Mouse (Mus musculus): ENCODE data around the gene L3mbtl3.

Gene L3mbtl3

GRCm38 (mm10) chr10:26232071-26232653, 143.6 kb downstream of the L3mbtl3 start:
- no peak for DNase-seq

GRCm38 (mm10) chr10:26229488-26229887, 146.3 kb downstream of the L3mbtl3 start, which contains the start of gene Samd3:
TSS of gene Samd3 (plus strand) at chr10:26229707.
- no peak for DNase-seq

- no peak for DNase-seq
These were observed 147.6 kb downstream of the L3mbtl3 start for GRCm38 (mm10) chr10:26228187-26228586.

DNA sequence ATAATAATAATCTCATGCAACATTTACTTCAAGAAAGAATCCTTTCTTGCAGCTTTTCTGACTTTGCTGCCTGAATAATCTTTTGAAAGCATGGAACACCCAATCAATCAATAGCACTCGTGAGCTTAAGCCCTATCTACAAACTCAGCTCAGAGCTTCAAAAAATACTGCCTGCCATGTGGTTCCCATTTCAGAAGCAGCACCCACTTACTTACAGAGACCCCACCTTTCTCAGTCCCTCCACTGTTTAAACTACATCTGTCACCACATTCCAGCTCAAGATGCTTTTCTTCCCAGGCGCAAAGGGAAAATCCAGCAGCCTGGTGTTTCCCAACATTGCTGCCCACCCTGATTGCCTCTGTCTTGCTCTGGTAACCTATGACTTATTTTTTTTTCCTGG, 149.0 kb downstream of the L3mbtl3 start:
- DNase-seq = no peak

DNA sequence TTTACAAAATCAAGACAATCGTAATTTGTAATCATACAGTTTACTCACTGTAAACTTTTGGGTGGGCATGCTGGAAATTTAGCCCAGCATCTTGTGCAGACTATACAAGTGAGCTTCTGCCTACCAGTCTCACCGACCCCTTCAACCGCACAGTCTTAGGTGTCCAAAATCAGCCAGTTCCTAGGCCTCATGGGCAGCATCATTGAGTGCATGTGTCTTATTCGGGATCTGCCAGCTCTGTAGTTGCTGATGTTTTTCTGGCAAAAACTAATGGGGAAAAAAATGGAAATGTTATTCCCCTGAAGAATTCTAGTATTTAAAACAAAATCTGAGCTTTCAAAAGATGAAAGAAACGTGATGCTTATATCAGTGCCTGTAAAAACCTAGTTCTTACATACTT, 149.5 kb downstream of the L3mbtl3 start:
- DNase-seq = no peak

Measured in heart, adult 11 months (tissue).